Mouse (Mus musculus) Patski (cell line): ENCODE measurements around the gene Resf1. TPM values are rescaled to one million over a fixed set of nuclear protein-coding genes. Genes with fewer than 3 reads are reported as not detected.
A peak's percentile ranks its signal among the peaks of the same experiment; 100 is the strongest.
"Not testable (repeated sequence)": the region's sequence is repeated elsewhere in the genome, so short reads cannot be mapped to it uniquely, and the experiment has no call there.

Experiments
- ATAC-seq: fragments of 100-300 bp; one replicate; pipeline ENCODE4 v1.8.0; 2021
- CTCF ChIA-PET: fragments of 350-600 bp; sonication (Branson Sonifier 250); formaldehyde crosslinking; loops from one replicate; lab custom pipeline; 2022; ENCODE audit warnings: inconsistent platforms; lab: Charles Lee
- POLR2A ChIA-PET: fragments of 350-600 bp; sonication (Branson Sonifier 250); formaldehyde crosslinking; loops from one replicate; lab custom pipeline; 2022; ENCODE audit warnings: antibody characterized with exemption, inconsistent platforms; lab: Charles Lee
- DNase-seq: peaks from one replicate; pipeline ENCODE4 v3.0.0-alpha.2; 2011; ENCODE audit warnings: low read depth, low spot score
- H3K27me3 ChIP-seq: fragments of 371-371 bp; one replicate; pipeline ENCODE4 v1.5.1; 2021
- CTCF ChIP-seq: fragments of 100-300 bp; IDR thresholded peaks from one replicate; pipeline ENCODE4 v1.5.1; 2021
- in situ Hi-C: fragments of 300-500 bp; cut with MboI; formaldehyde crosslinking; loops from 3 replicates; pipeline ENCODE4 v1.11.1; 2018; ENCODE audit warnings: low pct_unique_long_range_greater_than_20kb, mixed read lengths
- polyA plus RNA-seq: library from polyadenylated mRNA; unstranded; gene quantifications from one replicate; pipeline ENCODE4 v1.2.3, GENCODE M21; 2021

Gene Resf1
- polyA plus RNA-seq, 1 experiment from 2014 or later = 28.9 TPM

- TF ChIP-seq CTCF = no peak
- in situ Hi-C loops = loop anchor here (5.0 kb wide), 1 partner anchor 34 kb away; no protein-coding TSS in a partner anchor
- POLR2A ChIA-PET = no interaction called here
These were observed 28.8 kb downstream of the Resf1 start for GRCm38 (mm10) chr6:149337990-149338389.

GRCm38 (mm10) chr6:149338622-149339021 is 29.4 kb downstream of the Resf1 start:
- ATAC-seq (no peak), DNase-seq (no peak)
- ChIA-PET CTCF (interaction anchor here (1.6 to 1.8 kb wide), 2 partner anchors 31 to 33 kb away, joined by 3 to 4 read pairs; no protein-coding TSS in a partner anchor), POLR2A (interaction anchor here (0.6 to 1.0 kb wide), 2 partner anchors 11 to 27 kb away, joined by 3 to 4 read pairs; no protein-coding TSS in a partner anchor)
- in situ Hi-C loops = loop anchor here (5.0 kb wide), 1 partner anchor 34 kb away; no protein-coding TSS in a partner anchor
- no peak for TF ChIP-seq CTCF
- H3K27me3 ChIP-seq = no peaks in the 10 kb centered on the region

More at GRCm38 (mm10) chr6:149337990-149338389, 28.8 kb downstream of the Resf1 start:
- CTCF ChIA-PET = interaction anchor here (1.2 to 1.8 kb wide), 5 partner anchors 9 to 34 kb away, joined by 3 to 5 read pairs (median 4); no protein-coding TSS in a partner anchor
- DNase-seq (no peak), ATAC-seq (no peak)
- no peaks in the 10 kb centered on the region for H3K27me3 ChIP-seq

- POLR2A ChIA-PET = interaction anchor here (1.9 kb wide), 1 partner anchor 17 kb away, joined by 4 read pairs; no protein-coding TSS in a partner anchor
- H3K27me3 ChIP-seq = no peaks in the 10 kb centered on the region
- CTCF ChIA-PET = interaction anchor here (1.4 kb wide), 1 partner anchor 25 kb away, joined by 3 read pairs; no protein-coding TSS in a partner anchor
- peak; percentile 85 for ATAC-seq
- in situ Hi-C loops = no loop called here
- no peak for TF ChIP-seq CTCF
- peak; percentile 47 for DNase-seq
These were observed 34.6 kb downstream of the Resf1 start for GRCm38 (mm10) chr6:149343802-149344201.

GRCm38 (mm10) chr6:149344372-149344771 is 35.2 kb downstream of the Resf1 start:
- ChIA-PET CTCF (interaction anchor here (1.4 kb wide), 1 partner anchor 24 kb away, joined by 3 read pairs; no protein-coding TSS in a partner anchor), POLR2A (interaction anchor here (1.9 kb wide), 1 partner anchor 17 kb away, joined by 4 read pairs; no protein-coding TSS in a partner anchor)
- ATAC-seq = peak; percentile 12
- no peak for TF ChIP-seq CTCF
- in situ Hi-C loops = no loop called here
- H3K27me3 ChIP-seq = no peaks in the 10 kb centered on the region
- DNase-seq = no peak

GRCm38 (mm10) chr6:149348211-149348610 is 39.0 kb downstream of the Resf1 start:
- ATAC-seq, DNase-seq, in situ Hi-C loops, H3K27me3 ChIP-seq, POLR2A ChIA-PET, CTCF ChIA-PET: not testable (repeated sequence)

GRCm38 (mm10) chr6:149354826-149355495 is 45.7 kb downstream of the Resf1 start:
- DNase-seq = no peak
- ChIA-PET POLR2A (interaction anchor here (0.9 kb wide), 1 partner anchor 9 kb away, joined by 6 read pairs; no protein-coding TSS in a partner anchor), CTCF (no interaction called here)
- H3K27me3 ChIP-seq = no peaks in the 10 kb centered on the region
- no peak for ATAC-seq
- in situ Hi-C loops = no loop called here
- no peak for TF ChIP-seq CTCF

- CTCF ChIA-PET, DNase-seq, in situ Hi-C loops, H3K27me3 ChIP-seq, ATAC-seq: not testable (repeated sequence)
- POLR2A ChIA-PET = interaction anchor here (0.5 to 0.9 kb wide), 3 partner anchors 10 to 247 kb away, joined by 4 to 7 read pairs (median 6); no protein-coding TSS in a partner anchor
These were observed 46.6 kb downstream of the Resf1 start for GRCm38 (mm10) chr6:149355799-149356198.

- ChIA-PET CTCF (interaction anchor here (1.3 kb wide), 1 partner anchor 78 kb away, joined by 3 read pairs; no protein-coding TSS in a partner anchor), POLR2A (no interaction called here)
- no peak for DNase-seq
- no peaks in the 10 kb centered on the region for H3K27me3 ChIP-seq
- TF ChIP-seq CTCF = no peak
- no peak for ATAC-seq
- in situ Hi-C loops = no loop called here
These were observed 47.9 kb downstream of the Resf1 start for GRCm38 (mm10) chr6:149357155-149357554.

GRCm38 (mm10) chr6:149362533-149362932 is 53.3 kb downstream of the Resf1 start:
- POLR2A ChIA-PET, H3K27me3 ChIP-seq, CTCF ChIA-PET, in situ Hi-C loops, DNase-seq, ATAC-seq: not testable (repeated sequence)

GRCm38 (mm10) chr6:149365975-149366374 is 56.8 kb downstream of the Resf1 start:
- POLR2A ChIA-PET = interaction anchor here (0.5 kb wide), 2 partner anchors 27 to 49 kb away, joined by 3 to 4 read pairs; no protein-coding TSS in a partner anchor
- peak; percentile 72 for ATAC-seq
- H3K27me3 ChIP-seq, in situ Hi-C loops, CTCF ChIA-PET, DNase-seq: not testable (repeated sequence)

GRCm38 (mm10) chr6:149366403-149366802 is 57.2 kb downstream of the Resf1 start:
- no peak for DNase-seq
- ChIA-PET POLR2A (interaction anchor here (0.5 kb wide), 2 partner anchors 28 to 49 kb away, joined by 3 to 4 read pairs; no protein-coding TSS in a partner anchor), CTCF (no interaction called here)
- in situ Hi-C loops = no loop called here
- no peaks in the 10 kb centered on the region for H3K27me3 ChIP-seq
- no peak for TF ChIP-seq CTCF
- peak; percentile 57 for ATAC-seq
